Mouse (Mus musculus) heart, postnatal 14 days (tissue): ENCODE data around the gene Plekha5. TPM values are rescaled to one million over a fixed set of nuclear protein-coding genes. Genes with fewer than 3 reads are reported as not detected.
"Not testable (repeated sequence)": the region's sequence is repeated elsewhere in the genome, so short reads cannot be mapped to it uniquely, and the experiment has no call there.

Experiments used
- DNase-seq, 2 experiments: peaks; one replicate each; pipeline ENCODE4 v3.0.0; 2021 to 2022
- intact Hi-C: fragments of 180-260 bp; cut with DNase I; formaldehyde crosslinking; loops from one replicate; pipeline ENCODE4 v1.15.1; 2025
- total RNA-seq, 2 experiments: library from RNA; stranded (reverse); gene quantifications; 2 replicates each; pipeline ENCODE4 v1.2.3; 2021

Plekha5 gene
- total RNA-seq, 2 experiments from 2014 or later = 36.6 to 36.9 TPM

DNA sequence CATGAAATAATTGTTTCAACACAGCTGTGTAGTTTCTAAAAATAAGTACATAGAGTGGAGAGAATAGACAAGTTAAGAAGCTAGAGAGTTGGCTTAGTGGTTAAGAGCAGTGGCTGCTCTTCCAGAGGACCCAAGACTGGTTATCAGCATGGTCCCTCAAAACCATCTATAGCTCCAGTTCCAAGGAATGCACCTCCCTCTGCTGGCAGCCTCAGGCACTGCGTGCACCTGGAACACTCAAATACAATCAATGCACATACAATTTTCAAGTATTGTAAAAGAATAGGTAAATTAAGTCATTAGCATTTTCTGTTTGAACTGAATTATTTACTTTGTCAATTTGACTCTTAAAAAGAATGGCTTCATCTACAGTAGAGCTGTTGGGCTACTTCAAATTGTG lies 93.3 kb downstream of the Plekha5 start:
- intact Hi-C loops = loop anchor here (2.0 kb wide), 1 partner anchor 40 kb away; no protein-coding TSS in a partner anchor
- peak; percentile 39 to 49 for DNase-seq

DNA sequence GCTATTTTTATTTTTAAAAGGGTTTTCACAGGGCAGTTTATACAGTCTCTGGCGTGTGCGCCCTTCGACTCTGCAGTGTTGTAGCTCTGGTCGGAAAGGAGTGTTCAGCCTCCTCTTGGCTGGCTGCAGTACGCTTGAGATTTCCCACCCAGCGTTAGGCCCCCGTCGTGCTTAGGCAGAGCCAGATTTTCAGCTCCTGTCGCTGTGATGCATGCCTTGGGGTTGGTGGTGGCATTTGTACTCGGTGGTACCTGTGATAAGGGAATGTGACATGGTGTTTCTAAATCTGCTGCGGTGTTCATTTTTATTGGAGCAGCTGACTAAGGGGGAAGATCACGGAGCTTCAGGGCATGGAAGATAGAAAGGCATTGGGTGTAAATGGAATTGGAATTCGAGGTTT lies 95.2 kb downstream of the Plekha5 start:
- intact Hi-C loops = no loop called here
- no peak for DNase-seq

- intact Hi-C loops = no loop called here
- DNase-seq = no peak
Observed at GRCm38 (mm10) chr6:140519488-140520159, 95.8 kb downstream of the Plekha5 start.

GRCm38 (mm10) chr6:140520961-140521360 lies 97.1 kb downstream of the Plekha5 start:
- no peak for DNase-seq
- intact Hi-C loops = no loop called here

GRCm38 (mm10) chr6:140521832-140522231 lies 98.0 kb downstream of the Plekha5 start:
- intact Hi-C loops = no loop called here
- DNase-seq = no peak

DNA sequence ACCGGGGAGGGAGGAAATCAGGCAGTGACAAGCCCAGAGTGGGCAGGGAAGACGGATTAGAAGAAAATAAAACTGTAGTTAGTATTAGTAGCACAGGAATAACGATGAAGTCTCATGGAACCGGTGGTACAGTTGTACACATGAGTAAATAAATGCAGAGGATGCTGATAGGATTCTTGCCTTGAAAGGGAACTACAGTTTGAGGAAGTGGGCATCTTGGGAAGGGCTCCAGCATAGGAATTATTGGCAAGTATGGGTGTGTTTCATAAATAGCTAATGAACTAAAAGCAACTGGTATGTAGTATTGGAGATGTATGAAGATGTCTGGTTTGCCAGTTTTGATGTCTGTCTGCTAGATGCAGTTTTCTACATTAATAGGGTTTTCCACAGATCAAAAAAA lies 99.7 kb downstream of the Plekha5 start:
- intact Hi-C loops = no loop called here
- no peak for DNase-seq

DNA sequence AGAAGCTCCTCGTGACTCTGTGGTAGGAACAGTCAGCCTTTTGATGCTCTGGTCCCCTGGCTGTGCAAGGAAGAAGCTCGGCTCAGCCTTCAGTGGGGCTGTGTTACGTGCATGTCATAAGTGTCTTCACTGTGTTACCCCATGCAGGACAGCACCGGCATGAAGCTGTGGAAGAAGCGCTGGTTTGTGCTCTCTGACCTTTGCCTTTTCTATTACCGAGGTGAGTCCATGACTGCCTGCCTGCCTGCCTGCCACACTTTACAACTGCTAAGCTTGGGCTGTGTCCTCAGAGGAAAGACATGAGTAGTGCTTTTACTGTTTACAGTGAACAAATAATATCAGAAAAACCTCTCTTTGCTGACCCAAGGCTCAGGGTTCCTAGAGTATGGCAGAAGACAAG lies 104.6 kb downstream of the Plekha5 start:
- no peak for DNase-seq
- intact Hi-C loops = no loop called here

DNA sequence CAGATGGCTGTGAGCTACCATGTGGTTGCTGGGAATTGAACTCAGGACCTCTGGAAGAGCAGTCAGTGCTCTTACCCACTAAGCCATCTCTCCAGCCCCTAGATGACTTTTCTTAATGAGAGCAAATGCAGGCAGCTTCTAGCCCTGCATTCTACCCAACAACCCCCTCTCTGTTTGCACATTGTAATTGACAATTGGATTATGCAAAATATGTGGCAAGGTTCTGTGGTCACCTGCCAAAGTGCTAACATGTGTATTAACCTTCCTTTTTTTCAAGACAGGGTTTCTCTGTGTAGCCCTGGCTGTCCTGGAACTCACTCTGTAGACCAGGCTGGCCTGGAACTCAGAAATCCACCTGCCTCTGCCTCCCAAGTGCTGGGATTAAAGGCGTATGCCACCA lies 109.0 kb downstream of the Plekha5 start:
- intact Hi-C loops, DNase-seq: not testable (repeated sequence)

DNA sequence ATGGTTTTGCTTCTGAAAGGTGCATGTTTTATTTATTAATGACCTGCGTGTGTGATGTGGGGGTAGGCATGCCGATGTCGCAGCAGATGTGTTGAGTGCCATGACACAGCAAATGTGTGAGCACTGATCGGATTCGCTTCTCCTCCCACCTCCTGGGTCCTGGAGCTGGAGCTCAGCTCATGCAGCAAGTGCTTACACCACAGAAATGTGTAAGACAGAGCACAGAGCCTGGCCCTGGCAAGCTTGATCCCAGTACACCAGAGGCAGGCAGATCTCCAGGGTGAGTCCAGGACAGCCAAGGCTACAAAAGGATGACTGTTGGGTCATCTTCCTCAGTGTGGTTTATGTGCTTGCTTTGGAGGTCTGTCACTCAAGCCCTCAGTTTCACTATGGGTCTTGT lies 109.8 kb downstream of the Plekha5 start:
- intact Hi-C loops = no loop called here
- no peak for DNase-seq

DNA sequence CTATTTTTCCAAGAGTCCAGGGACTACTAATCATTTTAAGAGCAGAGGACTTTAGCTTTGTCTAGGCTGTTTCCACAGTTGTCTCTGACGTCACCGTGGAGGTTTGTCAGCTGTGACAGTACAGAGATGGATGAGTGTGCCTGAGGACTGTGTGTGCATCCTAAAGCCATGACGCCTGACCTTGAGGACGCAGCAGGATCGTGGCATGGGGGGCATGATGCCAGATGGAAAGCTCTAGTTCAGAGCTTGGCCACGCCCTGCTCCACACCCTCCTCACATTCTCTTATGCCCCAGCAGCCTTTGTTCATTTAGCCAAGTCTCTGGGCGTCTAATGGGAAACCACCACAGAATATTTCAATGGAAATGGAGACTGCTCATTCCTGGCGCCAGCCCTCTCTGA lies 111.7 kb downstream of the Plekha5 start:
- intact Hi-C loops = no loop called here

DNA sequence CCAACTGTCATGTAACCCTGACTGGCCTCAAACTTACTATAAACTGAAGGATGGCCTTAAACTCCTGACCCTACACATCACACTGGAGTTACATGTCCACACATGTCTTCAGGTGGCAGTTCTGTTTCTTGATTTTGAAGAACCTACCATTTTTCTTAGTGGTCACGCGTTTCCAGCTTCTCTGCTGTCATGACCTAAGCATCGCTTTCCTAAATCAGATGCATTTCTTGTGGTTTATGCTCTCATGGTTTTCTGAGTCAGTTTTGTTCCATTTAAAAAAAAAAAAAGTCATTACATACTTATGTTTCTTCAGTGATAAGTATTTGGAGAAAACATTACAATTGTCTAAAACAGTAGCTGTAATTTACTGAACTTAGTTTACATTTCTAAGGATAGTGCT lies 118.1 kb downstream of the Plekha5 start:
- no peak for DNase-seq
- intact Hi-C loops = no loop called here

More for the DNA sequence above, 111.7 kb downstream of the Plekha5 start:
- peak; percentile 28 to 30 for DNase-seq

GRCm38 (mm10) chr6:140543005-140543794 lies 119.3 kb downstream of the Plekha5 start:
- intact Hi-C loops = no loop called here
- no peak for DNase-seq

- intact Hi-C loops = no loop called here
- DNase-seq = no peak
Observed at GRCm38 (mm10) chr6:140546095-140546494, 122.2 kb downstream of the Plekha5 start.

- peak in 1 of 2 experiments; percentile 16 for DNase-seq
- intact Hi-C loops = no loop called here
Observed at GRCm38 (mm10) chr6:140546648-140547201, 122.9 kb downstream of the Plekha5 start.

GRCm38 (mm10) chr6:140547203-140547944 lies 123.5 kb downstream of the Plekha5 start:
- intact Hi-C loops = no loop called here
- DNase-seq = no peak

DNA sequence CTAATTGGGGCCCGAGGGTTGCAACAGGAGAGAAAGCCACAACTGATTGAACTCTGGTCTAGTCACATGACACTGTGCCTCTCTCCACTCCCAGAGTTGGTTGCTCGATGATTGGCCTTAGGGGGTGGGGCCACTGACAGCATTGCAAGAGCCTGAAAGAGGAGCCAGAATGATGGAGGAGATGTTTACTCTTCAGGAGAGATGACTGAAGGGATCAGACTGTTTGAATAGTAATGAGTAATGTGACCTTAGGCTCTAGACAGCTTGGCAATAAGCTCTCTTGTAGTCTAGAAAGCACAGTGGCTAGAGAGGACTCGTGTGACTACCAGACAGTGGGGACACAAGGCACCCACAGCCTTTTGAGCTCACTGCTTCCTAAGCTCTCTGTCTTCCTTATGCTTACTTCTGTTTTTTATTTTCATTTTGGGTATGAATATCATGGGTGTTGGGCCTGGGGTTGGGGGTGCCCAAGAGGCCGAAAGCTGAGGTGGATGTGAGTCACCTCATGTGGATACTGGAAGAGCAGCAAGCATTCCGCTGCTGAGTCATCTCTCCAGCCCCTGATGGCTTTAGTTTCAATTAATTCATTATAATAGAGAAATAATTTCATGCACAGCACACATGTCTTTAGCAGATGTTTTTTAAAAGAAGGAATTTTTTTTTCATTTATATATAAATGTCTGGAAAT lies 124.4 kb downstream of the Plekha5 start:
- intact Hi-C loops = no loop called here
- DNase-seq = no peak

DNA sequence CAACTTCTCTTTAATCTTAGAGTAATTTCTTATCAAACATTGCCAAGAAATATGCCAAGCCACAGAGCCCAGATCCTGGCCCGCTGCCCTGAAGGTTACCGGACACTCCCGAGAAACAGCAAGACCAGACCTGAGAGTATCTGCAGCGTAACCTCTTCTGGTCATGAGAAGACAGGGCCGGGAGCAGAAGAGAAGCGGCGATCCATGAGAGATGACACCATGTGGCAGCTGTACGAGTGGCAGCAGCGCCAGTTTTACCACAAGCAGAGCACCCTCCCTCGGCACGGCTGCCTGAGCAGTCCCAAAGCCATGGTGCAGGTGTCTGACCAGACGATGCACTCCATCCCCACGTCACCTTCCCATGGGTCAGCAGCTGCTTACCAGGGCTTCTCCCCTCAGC lies 126.9 kb downstream of the Plekha5 start:
- intact Hi-C loops = no loop called here
- no peak for DNase-seq

DNA sequence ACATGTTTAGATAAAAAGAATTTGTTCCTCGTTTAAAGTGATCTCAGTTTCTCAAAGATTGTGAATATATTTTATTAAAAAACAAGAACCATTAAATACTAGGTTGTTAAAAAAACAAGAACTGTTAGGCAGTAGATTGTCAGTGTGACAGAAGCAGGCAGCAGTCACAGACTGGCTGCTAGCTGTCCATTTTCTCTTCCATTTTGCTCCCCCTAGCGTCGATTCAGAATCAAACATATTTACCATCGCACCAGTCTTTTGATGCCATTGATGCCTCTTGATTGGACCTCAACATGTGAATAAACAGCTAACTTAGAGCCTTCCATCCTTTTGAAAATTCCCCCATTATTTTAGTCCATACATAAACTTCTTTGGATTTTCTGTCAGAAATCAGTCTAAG lies 130.4 kb downstream of the Plekha5 start:
- intact Hi-C loops = loop anchor here (2.0 kb wide), 1 partner anchor 81 kb away; no protein-coding TSS in a partner anchor
- peak in 1 of 2 experiments; percentile 19 for DNase-seq

GRCm38 (mm10) chr6:140559411-140559810 lies 135.6 kb downstream of the Plekha5 start:
- intact Hi-C loops = no loop called here
- no peak for DNase-seq
